Mouse (Mus musculus) bone marrow macrophage, adult 2 months (primary cell): ENCODE measurements around the gene Gm45623. TPM values are rescaled to one million over a fixed set of nuclear protein-coding genes. Genes with fewer than 3 reads are reported as not detected.
A peak's percentile ranks its signal among the peaks of the same experiment; 100 is the strongest.

Experiments used
- H3K27ac ChIP-seq: 2 replicates; pipeline ENCODE4 v1.5.1; 2012; ENCODE audit warnings: low read depth, low read length; ENCODE audit not compliant: insufficient read depth
- H3K4me1 ChIP-seq: 2 replicates; pipeline ENCODE4 v1.6.1; 2012; ENCODE audit warnings: low read length; ENCODE audit not compliant: control insufficient read depth, insufficient read depth
- H3K4me3 ChIP-seq: 2 replicates; pipeline ENCODE4 v1.5.1; 2012; ENCODE audit warnings: mild to moderate bottlenecking, low read length, moderate library complexity; ENCODE audit not compliant: insufficient read depth
- CTCF ChIP-seq: IDR thresholded peaks from 2 replicates; pipeline ENCODE4 v1.5.1; 2012; ENCODE audit warnings: low read depth, mild to moderate bottlenecking, low read length, moderate library complexity
- POLR2A ChIP-seq: IDR thresholded peaks from 2 replicates; pipeline ENCODE4 v1.6.1; 2012; ENCODE audit warnings: mild to moderate bottlenecking, low read depth, low read length, borderline replicate concordance
- polyA plus RNA-seq: library from polyadenylated mRNA; stranded (reverse); fragments of >200 nt; gene quantifications from 2 replicates; pipeline ENCODE4 v1.2.4, GENCODE M21; 2012; ENCODE audit not compliant: missing spikeins, insufficient read depth, insufficient read length

Gene Gm45623
- polyA plus RNA-seq, 1 experiment, result not detected

DNA sequence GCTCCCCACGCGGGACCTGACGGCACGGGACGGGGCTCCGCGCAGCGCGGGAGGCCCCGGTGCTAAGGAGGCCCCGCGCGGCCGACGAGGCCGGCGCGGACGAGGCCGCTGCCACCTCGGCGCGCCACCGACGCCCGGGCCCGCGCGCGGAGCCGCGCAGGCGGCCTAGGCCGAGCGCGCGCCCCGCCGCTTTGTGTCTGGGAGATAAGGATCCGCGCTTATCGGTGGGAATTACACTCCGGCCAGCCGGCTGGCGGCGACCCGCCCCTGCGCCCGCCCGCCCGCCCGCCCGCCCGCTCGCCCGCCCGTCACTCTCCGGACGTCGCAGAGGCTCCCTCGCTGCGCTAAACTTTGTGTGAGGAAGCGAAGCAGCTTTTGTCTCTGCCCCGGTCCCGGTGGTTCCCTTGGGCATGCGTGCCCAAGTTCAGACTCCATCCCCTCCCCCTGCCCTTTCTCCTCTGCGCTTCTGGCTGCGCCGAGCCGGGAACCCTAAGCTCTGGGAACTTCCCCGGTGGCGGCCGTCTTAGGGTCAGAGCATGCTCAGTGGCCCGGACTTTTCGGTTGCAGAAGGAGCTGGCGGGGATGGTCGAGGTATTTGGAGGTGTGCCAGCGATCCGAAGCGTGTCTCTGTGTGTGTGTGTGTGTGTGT, 50.3 kb downstream of the Gm45623 start:
- Histone ChIP-seq H3K4me1 (peaks cover 20% of the 10 kb centered on the region), H3K27ac (peak overlapping the region; percentile 58), H3K4me3 (peak overlapping the region; percentile 73)
- TF ChIP-seq POLR2A (no peak), CTCF (no peak)

DNA sequence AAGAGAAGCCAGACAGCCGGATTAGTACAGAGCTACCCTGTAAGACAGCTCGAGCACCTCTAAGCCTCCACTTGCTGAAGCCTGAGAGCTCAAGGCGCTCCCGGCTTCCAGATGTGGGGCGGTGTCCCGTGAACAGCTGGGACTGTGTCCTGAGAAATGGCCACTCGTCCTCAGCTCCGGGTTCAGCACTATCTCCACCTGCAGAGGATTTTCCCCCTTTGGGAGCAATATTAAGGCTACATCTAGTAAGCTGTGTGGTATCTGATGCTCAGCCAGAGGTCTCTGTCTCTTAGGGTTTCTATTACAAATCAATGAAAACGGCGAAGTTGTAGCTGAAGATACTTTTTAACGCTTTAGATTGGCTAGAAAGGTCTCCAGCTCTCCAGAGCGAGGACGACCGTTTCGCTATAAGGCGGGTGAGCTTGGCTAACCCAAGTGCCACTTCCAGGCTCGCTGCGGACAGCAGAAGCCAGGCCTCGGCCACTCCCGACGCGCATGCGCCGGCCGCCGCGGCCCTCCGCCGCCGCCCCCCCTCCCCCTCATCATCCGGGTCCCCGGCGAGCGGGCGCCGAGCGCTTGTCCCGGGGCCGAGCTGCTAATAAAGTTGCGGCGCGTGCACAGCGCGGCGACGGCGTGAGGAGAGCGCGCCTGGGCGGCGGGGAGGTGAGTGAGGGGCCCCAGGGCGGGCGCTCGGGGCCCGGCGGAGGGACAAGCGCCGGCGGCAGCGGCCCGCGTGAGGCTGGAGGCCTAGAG, 51.0 kb downstream of the Gm45623 start, which contains the start of gene Smad5:
Gene Smad5, plus strand, starts transcription at position 542 of the 753 bp plus-strand sequence.
- no peak for TF ChIP-seq CTCF
- no peak; the same call in 1 of the 2 replicates for TF ChIP-seq POLR2A
- Histone ChIP-seq H3K4me1 (peaks cover 20% of the 10 kb centered on the region), H3K27ac (peak within 1 kb of the TSS; percentile 58), H3K4me3 (peak within 1 kb of the TSS; percentile 73)

Other genes with a start within 250 kb of the Gm45623 start
- 1.6 and 2.1 TPM in 2 replicates for gene Fbxl21, start 231.4 kb downstream of the Gm45623 start, polyA plus RNA-seq
- not detected in 2 replicates for gene Lect2, start 205.3 kb downstream of the Gm45623 start, polyA plus RNA-seq
- gene Tgfbi, start 144.3 kb downstream of the Gm45623 start, polyA plus RNA-seq, result 386 and 398 TPM in 2 replicates
- 10.2 and 11.5 TPM in 2 replicates for gene Smad5, start 50.8 kb downstream of the Gm45623 start, polyA plus RNA-seq
- gene Trpc7, start 142.2 kb upstream of the Gm45623 start, polyA plus RNA-seq, result not detected in 2 replicates